Mouse (Mus musculus) erythroblast, embryonic 14.5 days (primary cell): ENCODE data around the gene Lamc1.

Experiments used
- GATA1 ChIP-seq: IDR thresholded peaks from 2 replicates; pipeline ENCODE4 v1.6.1; 2012; ENCODE audit warnings: low read length, inconsistent platforms, mixed read lengths
- TAL1 ChIP-seq: IDR thresholded peaks from 3 replicates; pipeline ENCODE4 v1.6.1; 2012; ENCODE audit warnings: low read length, inconsistent platforms, mixed read lengths

GRCm38 (mm10) chr1:153285188-153285587, 47.4 kb downstream of the Lamc1 start:
- TF ChIP-seq GATA1 = no peak
- TF ChIP-seq TAL1 = no peak
